Mouse (Mus musculus): ENCODE data around the gene Bcl2l13. TPM values are rescaled to one million over a fixed set of nuclear protein-coding genes. Genes with fewer than 3 reads are reported as not detected.
"Not testable (repeated sequence)": the region's sequence is repeated elsewhere in the genome, so short reads cannot be mapped to it uniquely, and the experiment has no call there.

The Bcl2l13 gene
- polyA plus RNA-seq, 1 experiment from 2014 or later = 24.6 TPM

DNA sequence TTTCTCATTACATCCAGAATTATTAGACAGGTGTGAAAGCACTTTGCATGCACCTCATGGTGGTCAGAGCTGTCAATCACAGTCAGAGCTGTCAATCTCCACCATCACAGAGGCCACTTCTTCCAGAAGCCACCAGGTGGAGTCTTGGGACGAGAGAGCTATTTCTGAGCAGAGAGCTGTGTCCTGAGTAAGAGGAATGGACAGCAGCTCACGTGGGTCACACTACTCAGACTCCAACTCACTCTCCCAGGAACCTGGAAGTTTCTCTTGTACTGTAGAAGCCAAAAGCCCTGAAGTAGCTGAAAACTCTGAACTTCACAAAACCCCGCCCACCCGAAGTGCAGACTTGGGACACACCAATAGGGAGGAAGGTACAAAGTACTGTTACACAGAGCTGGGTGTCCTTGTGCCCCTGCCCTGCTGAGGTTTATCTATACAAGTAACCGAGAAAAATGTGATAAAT is 67.5 kb downstream of the Bcl2l13 start:
- no peak overlapping the region for H3K4me2 ChIP-seq (ENCODE audit: low read length)
- H3K36me3 ChIP-seq (ENCODE audit: control insufficient read depth, insufficient read depth, low read length) = no peaks in the 10 kb centered on the region
- no peak overlapping the region for H3K4me3 ChIP-seq (ENCODE audit: control insufficient read depth in 1 of 2, insufficient read depth in 1 of 2, low read depth in 1 of 2, low read length in 2 of 2)
- WGBS = 30% methylated on average over 5 of the region's 5 CpGs
- H3K27me3 ChIP-seq (ENCODE audit: control insufficient read depth, insufficient read depth, low read length) = no peaks in the 10 kb centered on the region
- no peak overlapping the region for H3K9ac ChIP-seq (ENCODE audit: low read length)
- no peaks in the 10 kb centered on the region for H3K9me3 ChIP-seq (ENCODE audit: control insufficient read depth, low read length)
- no peak overlapping the region for H3K27ac ChIP-seq (replicated peaks in 1 of 2; ENCODE audit: control insufficient read depth in 1 of 2, insufficient read depth in 1 of 2, low read depth in 2 of 2, low read length in 2 of 2)
- no peak for ATAC-seq (ENCODE audit: insufficient number of reproducible peaks, insufficient read depth, low FRiP score, low read depth)
- no peaks in the 10 kb centered on the region; a peak in 1 of 4 replicates for H3K4me1 ChIP-seq (ENCODE audit: control insufficient read depth in 2 of 2, insufficient read depth in 2 of 2, low read length in 2 of 2)

DNA sequence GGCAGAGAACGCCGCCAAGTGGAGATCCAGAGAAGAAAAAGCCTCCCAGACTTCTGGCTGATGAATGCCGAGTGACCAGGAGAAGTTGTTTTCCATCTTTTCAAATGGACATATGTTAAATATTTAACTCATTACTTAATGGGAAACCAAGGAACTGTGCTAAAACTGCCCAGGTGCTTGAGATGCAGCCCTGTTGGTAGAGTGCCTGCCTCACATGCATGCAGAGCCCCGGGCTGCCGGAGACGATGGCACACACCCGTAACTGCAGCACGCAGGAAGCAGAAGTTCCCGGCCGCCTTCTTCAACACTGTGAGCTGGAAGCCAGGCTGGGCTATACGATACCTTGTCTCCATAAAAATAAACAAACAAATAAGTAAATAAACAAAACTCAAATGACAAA is 67.9 kb downstream of the Bcl2l13 start:
- ATAC-seq (ENCODE audit: insufficient number of reproducible peaks, insufficient read depth, low FRiP score, low read depth) = no peak
- H3K27ac ChIP-seq (replicated peaks in 1 of 2; ENCODE audit: control insufficient read depth in 1 of 2, insufficient read depth in 1 of 2, low read depth in 2 of 2, low read length in 2 of 2) = no peak overlapping the region
- H3K36me3 ChIP-seq (ENCODE audit: control insufficient read depth, insufficient read depth, low read length) = no peaks in the 10 kb centered on the region
- H3K27me3 ChIP-seq (ENCODE audit: control insufficient read depth, insufficient read depth, low read length) = no peaks in the 10 kb centered on the region
- H3K4me1 ChIP-seq (ENCODE audit: control insufficient read depth in 2 of 2, insufficient read depth in 2 of 2, low read length in 2 of 2) = no peaks in the 10 kb centered on the region; a peak in 1 of 4 replicates
- no peak overlapping the region for H3K4me3 ChIP-seq (ENCODE audit: control insufficient read depth in 1 of 2, insufficient read depth in 1 of 2, low read depth in 1 of 2, low read length in 2 of 2)
- no peak overlapping the region for H3K4me2 ChIP-seq (ENCODE audit: low read length)
- no peaks in the 10 kb centered on the region for H3K9me3 ChIP-seq (ENCODE audit: control insufficient read depth, low read length)
- H3K9ac ChIP-seq (ENCODE audit: low read length) = no peak overlapping the region
- WGBS = 83% methylated on average over 11 of the region's 11 CpGs

DNA sequence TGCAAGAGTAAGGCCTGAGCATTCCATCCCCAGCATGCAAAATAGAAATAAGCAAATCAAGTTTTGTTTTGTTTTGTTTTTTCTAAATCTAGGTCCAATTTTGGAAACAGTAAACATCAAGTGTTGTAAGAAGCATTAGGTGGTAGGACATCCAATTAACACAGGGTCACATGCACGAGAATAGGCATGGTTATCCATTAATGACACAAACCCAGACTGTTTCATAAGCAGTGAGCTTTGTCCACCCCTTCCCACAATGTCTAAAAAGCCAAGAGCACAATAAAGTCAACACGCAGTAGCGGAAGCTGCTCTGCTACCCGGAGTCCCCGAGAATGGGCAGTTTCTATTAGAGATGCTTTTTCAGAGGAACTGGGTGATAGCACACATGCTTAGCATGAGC is 69.1 kb downstream of the Bcl2l13 start:
- whole genome bisulfite sequencing = 89% methylated on average over 5 of the region's 5 CpGs
- no peak for ATAC-seq (ENCODE audit: insufficient number of reproducible peaks, insufficient read depth, low FRiP score, low read depth)

DNA sequence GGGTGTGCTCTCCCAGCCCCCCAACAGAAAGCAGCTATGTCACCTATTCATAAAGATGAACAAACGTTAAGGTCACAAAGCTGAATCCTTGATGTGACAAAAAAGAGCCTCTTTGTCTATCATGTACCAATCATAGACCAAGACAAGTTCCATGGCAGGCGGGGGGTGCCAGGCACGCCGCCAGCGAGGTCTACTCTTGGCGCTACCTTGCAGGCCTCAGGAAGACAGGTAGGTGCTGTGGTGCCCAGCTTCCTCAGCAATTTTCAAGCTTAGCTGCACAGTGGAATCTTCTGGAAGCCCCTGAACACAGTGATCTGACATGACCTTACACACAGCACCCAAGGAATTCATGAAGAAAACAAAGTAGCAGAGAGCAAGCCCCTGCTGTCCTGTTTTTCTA is 70.5 kb downstream of the Bcl2l13 start:
- H3K27me3 ChIP-seq (ENCODE audit: control insufficient read depth, insufficient read depth, low read length) = no peaks in the 10 kb centered on the region
- no peaks in the 10 kb centered on the region for H3K9me3 ChIP-seq (ENCODE audit: control insufficient read depth, low read length)
- no peak overlapping the region for H3K9ac ChIP-seq (ENCODE audit: low read length)
- WGBS = 92% methylated on average over 6 of the region's 6 CpGs
- no peak overlapping the region for H3K4me2 ChIP-seq (ENCODE audit: low read length)
- no peak for ATAC-seq (ENCODE audit: insufficient number of reproducible peaks, insufficient read depth, low FRiP score, low read depth)
- H3K36me3 ChIP-seq (ENCODE audit: control insufficient read depth, insufficient read depth, low read length) = no peaks in the 10 kb centered on the region
- peaks cover under 1 to 3% of the 10 kb centered on the region in 2 experiments; a peak in 3 of 4 replicates for H3K4me1 ChIP-seq (ENCODE audit: control insufficient read depth in 2 of 2, insufficient read depth in 2 of 2, low read length in 2 of 2)
- no peak overlapping the region for H3K27ac ChIP-seq (replicated peaks in 1 of 2; ENCODE audit: control insufficient read depth in 1 of 2, insufficient read depth in 1 of 2, low read depth in 2 of 2, low read length in 2 of 2)
- no peak overlapping the region for H3K4me3 ChIP-seq (ENCODE audit: control insufficient read depth in 1 of 2, insufficient read depth in 1 of 2, low read depth in 1 of 2, low read length in 2 of 2)

More for the DNA sequence above, 69.1 kb downstream of the Bcl2l13 start:
- H3K27ac ChIP-seq (replicated peaks in 1 of 2; ENCODE audit: control insufficient read depth in 1 of 2, insufficient read depth in 1 of 2, low read depth in 2 of 2, low read length in 2 of 2) = no peak overlapping the region
- no peak overlapping the region for H3K4me3 ChIP-seq (ENCODE audit: control insufficient read depth in 1 of 2, insufficient read depth in 1 of 2, low read depth in 1 of 2, low read length in 2 of 2)
- H3K27me3 ChIP-seq (ENCODE audit: control insufficient read depth, insufficient read depth, low read length) = no peaks in the 10 kb centered on the region
- H3K4me1 ChIP-seq (ENCODE audit: control insufficient read depth in 2 of 2, insufficient read depth in 2 of 2, low read length in 2 of 2) = no peaks in the 10 kb centered on the region; a peak in 1 of 4 replicates
- H3K9me3 ChIP-seq (ENCODE audit: control insufficient read depth, low read length) = no peaks in the 10 kb centered on the region
- H3K4me2 ChIP-seq (ENCODE audit: low read length) = no peak overlapping the region
- H3K36me3 ChIP-seq (ENCODE audit: control insufficient read depth, insufficient read depth, low read length) = no peaks in the 10 kb centered on the region
- no peak overlapping the region for H3K9ac ChIP-seq (ENCODE audit: low read length)

DNA sequence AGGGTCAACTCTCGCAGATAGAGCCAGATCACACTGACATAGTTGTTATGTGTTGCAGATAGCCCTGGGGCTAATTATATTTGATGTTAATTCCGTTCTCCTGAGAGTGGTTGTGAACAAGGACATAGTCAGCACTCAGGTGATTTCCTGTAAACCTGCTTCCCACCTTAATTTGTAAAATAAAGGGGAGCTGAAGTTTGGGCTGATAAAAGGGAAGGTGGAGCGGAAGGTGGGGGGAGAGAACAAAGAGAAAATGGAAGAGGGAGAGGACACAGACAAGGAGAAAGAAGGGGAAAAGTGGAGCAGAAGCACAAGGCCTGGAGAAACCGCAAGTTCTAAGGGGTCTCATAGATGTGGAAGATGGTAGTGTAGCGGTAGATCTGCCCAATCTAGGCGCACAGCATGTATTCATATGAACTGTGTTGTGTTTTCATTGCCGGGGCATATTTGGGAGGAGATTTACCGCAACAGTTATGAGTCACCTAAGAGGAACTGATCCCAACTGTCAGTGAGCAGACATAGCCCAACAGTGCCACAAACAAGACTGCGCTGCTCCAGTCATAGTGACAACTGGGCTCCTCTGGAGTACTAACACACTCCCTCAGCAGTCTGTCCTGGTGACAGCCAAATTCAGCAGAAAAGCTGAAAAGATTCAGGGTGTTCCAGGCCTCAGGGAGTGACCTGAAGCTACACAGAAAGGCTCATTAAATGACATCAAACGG is 72.0 kb downstream of the Bcl2l13 start:
- ATAC-seq (ENCODE audit: insufficient number of reproducible peaks, insufficient read depth, low FRiP score, low read depth); H3K9me3 ChIP-seq (ENCODE audit: control insufficient read depth, low read length): not testable (repeated sequence)
- WGBS = 82% methylated on average over 9 of the region's 10 CpGs

DNA sequence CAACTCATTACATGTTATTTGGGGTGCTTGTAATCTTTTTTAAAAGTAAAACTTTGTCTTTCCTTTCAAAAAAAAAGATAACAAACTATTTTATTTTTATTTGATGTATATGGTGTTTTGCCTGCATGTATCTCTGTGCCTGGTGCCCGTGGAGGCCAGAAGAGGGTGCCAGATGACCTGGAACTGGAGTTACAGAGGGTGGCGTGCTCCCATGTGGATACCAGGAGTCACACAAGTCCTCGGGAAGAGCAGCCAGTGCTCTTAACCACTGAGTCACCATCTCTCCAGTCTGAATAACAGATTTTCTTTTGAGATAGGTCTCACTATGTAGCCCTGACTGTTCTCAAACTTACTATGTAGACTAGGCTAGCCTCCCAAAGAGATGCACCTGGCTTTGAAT is 73.5 kb downstream of the Bcl2l13 start:
- H3K27ac ChIP-seq (replicated peaks in 1 of 2; ENCODE audit: control insufficient read depth in 1 of 2, insufficient read depth in 1 of 2, low read depth in 2 of 2, low read length in 2 of 2) = no peak overlapping the region
- no peaks in the 10 kb centered on the region for H3K27me3 ChIP-seq (ENCODE audit: control insufficient read depth, insufficient read depth, low read length)
- H3K9me3 ChIP-seq (ENCODE audit: control insufficient read depth, low read length) = no peaks in the 10 kb centered on the region
- H3K4me2 ChIP-seq (ENCODE audit: low read length) = no peak overlapping the region
- no peaks in the 10 kb centered on the region for H3K36me3 ChIP-seq (ENCODE audit: control insufficient read depth, insufficient read depth, low read length)
- 85% methylated on average over 3 of the region's 3 CpGs for WGBS
- H3K9ac ChIP-seq (ENCODE audit: low read length) = no peak overlapping the region
- ATAC-seq (ENCODE audit: insufficient number of reproducible peaks, insufficient read depth, low FRiP score, low read depth) = no peak
- H3K4me3 ChIP-seq (ENCODE audit: control insufficient read depth in 1 of 2, insufficient read depth in 1 of 2, low read depth in 1 of 2, low read length in 2 of 2) = no peak overlapping the region
- H3K4me1 ChIP-seq (ENCODE audit: control insufficient read depth in 2 of 2, insufficient read depth in 2 of 2, low read length in 2 of 2) = peaks cover 8 to 13% of the 10 kb centered on the region in 2 experiments

More for the DNA sequence above, 72.0 kb downstream of the Bcl2l13 start:
- not testable (repeated sequence) for H3K27ac ChIP-seq (replicated peaks in 1 of 2; ENCODE audit: control insufficient read depth in 1 of 2, insufficient read depth in 1 of 2, low read depth in 2 of 2, low read length in 2 of 2); H3K36me3 ChIP-seq (ENCODE audit: control insufficient read depth, insufficient read depth, low read length); H3K9ac ChIP-seq (ENCODE audit: low read length); H3K4me2 ChIP-seq (ENCODE audit: low read length); H3K4me3 ChIP-seq (ENCODE audit: control insufficient read depth in 1 of 2, insufficient read depth in 1 of 2, low read depth in 1 of 2, low read length in 2 of 2); H3K27me3 ChIP-seq (ENCODE audit: control insufficient read depth, insufficient read depth, low read length)
- peaks cover 6 to 12% of the 10 kb centered on the region in 2 experiments for H3K4me1 ChIP-seq (ENCODE audit: control insufficient read depth in 2 of 2, insufficient read depth in 2 of 2, low read length in 2 of 2)

DNA sequence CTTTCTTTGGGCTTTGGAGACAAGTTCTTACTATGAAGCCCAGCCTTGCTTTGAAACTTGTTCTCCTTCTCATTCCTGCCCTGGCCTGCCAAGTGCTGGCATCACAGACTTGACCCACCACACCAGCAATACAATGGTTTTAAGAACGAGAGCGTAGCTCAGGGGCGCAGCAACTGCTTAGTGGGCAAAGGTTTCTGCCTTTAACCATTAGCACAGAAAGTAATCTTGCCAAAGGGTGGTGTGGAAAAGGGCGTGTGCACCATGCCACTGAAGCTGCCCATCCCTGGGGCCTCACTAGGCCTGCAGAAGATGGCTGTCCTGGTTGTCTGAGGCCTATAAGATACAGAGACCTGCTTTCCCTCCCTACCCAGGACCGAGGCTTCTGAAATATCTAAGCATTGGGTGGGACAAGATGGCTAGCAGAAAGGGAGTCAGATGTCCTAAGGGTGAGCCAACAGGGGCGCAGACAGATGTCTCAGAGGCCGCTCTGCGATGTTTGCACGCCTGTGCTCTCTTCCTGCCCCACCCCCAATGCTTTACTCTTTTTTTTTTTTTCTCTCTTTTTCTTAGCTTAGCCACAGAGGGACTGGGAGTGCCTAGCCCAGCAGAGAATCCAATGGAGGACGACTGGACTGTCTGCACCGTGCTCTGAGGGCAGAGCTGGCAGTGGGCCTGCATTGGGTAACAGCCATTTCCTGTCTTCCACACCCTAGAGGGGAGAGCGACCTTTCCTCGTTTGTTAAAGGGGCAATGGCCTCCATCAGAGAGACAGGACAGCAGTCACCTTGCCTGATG is 75.4 kb downstream of the Bcl2l13 start:
- H3K27ac ChIP-seq (replicated peaks in 1 of 2; ENCODE audit: control insufficient read depth in 1 of 2, insufficient read depth in 1 of 2, low read depth in 2 of 2, low read length in 2 of 2) = no peak overlapping the region
- no peak overlapping the region for H3K4me3 ChIP-seq (ENCODE audit: control insufficient read depth in 1 of 2, insufficient read depth in 1 of 2, low read depth in 1 of 2, low read length in 2 of 2)
- H3K9me3 ChIP-seq (ENCODE audit: control insufficient read depth, low read length) = no peaks in the 10 kb centered on the region
- no peak overlapping the region for H3K4me2 ChIP-seq (ENCODE audit: low read length)
- no peak for ATAC-seq (ENCODE audit: insufficient number of reproducible peaks, insufficient read depth, low FRiP score, low read depth)
- peaks cover 10 to 17% of the 10 kb centered on the region in 2 experiments for H3K4me1 ChIP-seq (ENCODE audit: control insufficient read depth in 2 of 2, insufficient read depth in 2 of 2, low read length in 2 of 2)
- no peak overlapping the region for H3K9ac ChIP-seq (ENCODE audit: low read length)
- 63% methylated on average over 13 of the region's 13 CpGs for WGBS
- H3K36me3 ChIP-seq (ENCODE audit: control insufficient read depth, insufficient read depth, low read length) = no peaks in the 10 kb centered on the region
- H3K27me3 ChIP-seq (ENCODE audit: control insufficient read depth, insufficient read depth, low read length) = peaks cover 5% of the 10 kb centered on the region; the same call in 1 of the 2 replicates

Data from heart, embryonic 14.5 days (tissue).